Mouse (Mus musculus) spleen, adult 12 weeks (tissue): ENCODE data around the gene Pknox1.
"Not testable (repeated sequence)": the region's sequence is repeated elsewhere in the genome, so short reads cannot be mapped to it uniquely, and the experiment has no call there.

Experiments used
- DNase-seq: peaks from one replicate; pipeline ENCODE4 v3.0.0; 2022; ENCODE audit warnings: low spot score

Pknox1 gene

DNA sequence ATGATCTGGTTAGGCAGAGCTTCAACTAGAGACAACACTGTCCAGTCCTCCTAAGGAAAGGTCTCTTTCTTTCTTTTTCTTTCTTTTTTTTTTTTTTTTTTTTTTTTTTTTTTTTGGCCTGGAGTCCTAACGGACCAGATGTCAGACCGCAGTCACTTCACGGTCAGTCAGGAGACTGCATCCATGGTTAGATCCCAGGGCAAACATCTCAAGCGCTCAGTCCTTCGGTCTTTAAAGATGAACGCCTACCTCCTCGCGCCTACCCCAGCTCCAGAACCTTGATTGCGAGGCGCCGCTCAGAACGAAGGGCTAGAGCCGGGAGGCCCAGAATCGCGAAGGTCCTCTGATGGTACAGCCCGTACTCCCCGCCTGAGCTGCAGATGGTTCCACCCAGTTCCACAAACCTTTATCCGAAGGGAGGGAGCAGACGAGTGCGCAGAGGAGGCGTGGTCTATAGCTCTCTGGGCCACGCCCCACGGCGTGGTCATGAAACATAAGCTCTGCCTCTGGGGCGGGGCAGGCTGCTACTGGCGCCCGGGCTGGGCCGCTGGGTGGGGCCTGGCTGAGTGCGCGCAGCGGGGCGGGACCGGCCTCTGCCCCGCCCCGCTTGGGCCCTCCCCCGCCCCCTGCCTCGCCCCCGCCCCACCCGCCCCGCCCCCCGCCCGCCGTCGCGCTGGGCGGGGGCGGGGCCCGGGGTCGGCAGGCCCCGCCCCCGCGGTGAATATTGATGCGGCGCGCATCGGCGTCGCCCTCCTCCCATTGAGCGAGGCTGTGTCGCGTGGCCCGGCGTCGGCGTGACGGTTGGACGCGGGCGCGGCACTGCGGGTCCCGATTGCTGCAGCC, at the start of gene Pknox1:
Gene Pknox1 (plus strand): TSS at position 720 of the 843 bp plus-strand sequence.
- peak; percentile 98 for DNase-seq

GRCm38 (mm10) chr17:31519344-31519945, 45.1 kb upstream of the Pknox1 start:
- DNase-seq: no peak

GRCm38 (mm10) chr17:31519946-31520838, 44.3 kb upstream of the Pknox1 start, which contains the start of the genes Wdr4 and Ndufv3:
Gene Wdr4 (minus strand): TSS chr17:31519980.
Gene Ndufv3 (plus strand): TSS chr17:31520115.
- peak; percentile 96 for DNase-seq

- DNase-seq: no peak
Observed at GRCm38 (mm10) chr17:31520895-31521294, 43.6 kb upstream of the Pknox1 start.

- no peak for DNase-seq
Observed at GRCm38 (mm10) chr17:31521948-31522347, 42.6 kb upstream of the Pknox1 start.

GRCm38 (mm10) chr17:31525114-31525513, 39.4 kb upstream of the Pknox1 start:
- no peak for DNase-seq

GRCm38 (mm10) chr17:31525816-31526215, 38.7 kb upstream of the Pknox1 start:
- DNase-seq: no peak

DNA sequence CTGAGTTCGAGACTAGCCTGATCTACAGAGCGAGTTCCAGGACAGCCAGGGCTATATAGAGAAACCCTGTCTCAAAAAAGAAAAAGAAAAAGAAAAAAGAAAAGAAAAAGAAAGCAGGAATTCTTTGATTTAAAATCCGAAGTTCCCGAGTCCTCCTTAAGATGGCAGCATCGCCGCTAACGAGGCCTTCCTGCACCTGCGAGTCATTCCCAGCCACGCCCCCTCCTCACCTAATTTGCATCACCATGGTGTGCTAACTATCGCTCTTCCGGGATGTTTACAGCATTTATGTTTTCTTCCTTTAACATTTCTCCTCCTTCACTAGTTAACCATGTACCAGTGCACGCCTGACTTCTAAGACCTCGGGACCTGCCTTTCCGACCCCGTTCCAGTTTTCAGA, 35.2 kb upstream of the Pknox1 start:
- DNase-seq: no peak

DNA sequence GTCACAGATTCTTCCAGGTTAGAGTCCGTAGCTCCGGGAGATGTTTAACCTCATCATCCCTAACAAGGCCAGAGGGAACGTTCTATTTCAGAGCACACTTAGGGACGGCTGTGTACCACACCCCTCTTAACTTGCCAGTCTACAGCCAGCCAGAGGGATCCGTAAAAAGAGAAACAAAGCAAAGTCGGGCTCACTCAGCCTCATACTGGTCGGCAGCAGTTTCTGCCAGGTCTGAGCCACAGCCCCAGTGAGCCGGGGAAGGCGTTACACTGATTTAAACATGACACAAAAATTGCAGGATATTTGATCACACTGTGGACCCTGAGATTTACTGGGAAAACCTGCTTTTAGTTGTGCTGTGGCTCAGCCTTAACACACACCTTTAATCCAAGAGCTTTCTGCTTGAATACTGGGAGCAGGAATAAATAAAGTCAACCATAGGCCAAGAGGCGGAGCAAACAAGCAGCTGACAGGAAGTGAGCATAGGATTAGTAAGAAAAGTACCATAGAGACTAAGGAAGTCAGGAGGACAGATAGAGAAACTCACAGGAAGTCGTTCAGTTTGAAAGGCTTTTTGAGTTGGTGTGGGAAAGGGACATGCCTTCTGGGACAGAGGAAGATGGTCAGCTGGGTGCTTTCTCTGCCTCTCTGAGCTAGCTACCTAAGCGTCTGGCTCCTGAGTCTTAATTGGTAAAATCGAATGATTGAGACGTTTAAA, 32.9 kb upstream of the Pknox1 start:
- DNase-seq: no peak

DNA sequence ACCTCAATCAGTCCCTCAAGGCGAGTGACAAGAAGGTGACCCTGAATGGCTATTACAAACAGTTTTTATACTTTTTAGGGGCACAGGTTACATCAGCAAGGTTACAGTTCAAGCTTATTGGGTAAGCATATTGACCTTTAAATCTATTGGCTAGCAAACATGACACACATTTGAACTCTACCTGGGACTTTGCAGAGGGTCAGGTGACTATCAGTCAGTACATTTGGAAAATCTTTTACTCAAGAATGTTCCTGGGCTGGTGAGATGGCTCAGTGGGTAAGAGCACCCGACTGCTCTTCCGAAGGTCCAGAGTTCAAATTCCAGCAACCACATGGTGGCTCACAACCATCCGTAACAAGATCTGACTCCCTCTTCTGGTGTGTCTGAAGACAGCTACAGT, 32.2 kb upstream of the Pknox1 start:
- DNase-seq: not testable (repeated sequence)

GRCm38 (mm10) chr17:31535358-31535757, 29.2 kb upstream of the Pknox1 start:
- no peak for DNase-seq

DNA sequence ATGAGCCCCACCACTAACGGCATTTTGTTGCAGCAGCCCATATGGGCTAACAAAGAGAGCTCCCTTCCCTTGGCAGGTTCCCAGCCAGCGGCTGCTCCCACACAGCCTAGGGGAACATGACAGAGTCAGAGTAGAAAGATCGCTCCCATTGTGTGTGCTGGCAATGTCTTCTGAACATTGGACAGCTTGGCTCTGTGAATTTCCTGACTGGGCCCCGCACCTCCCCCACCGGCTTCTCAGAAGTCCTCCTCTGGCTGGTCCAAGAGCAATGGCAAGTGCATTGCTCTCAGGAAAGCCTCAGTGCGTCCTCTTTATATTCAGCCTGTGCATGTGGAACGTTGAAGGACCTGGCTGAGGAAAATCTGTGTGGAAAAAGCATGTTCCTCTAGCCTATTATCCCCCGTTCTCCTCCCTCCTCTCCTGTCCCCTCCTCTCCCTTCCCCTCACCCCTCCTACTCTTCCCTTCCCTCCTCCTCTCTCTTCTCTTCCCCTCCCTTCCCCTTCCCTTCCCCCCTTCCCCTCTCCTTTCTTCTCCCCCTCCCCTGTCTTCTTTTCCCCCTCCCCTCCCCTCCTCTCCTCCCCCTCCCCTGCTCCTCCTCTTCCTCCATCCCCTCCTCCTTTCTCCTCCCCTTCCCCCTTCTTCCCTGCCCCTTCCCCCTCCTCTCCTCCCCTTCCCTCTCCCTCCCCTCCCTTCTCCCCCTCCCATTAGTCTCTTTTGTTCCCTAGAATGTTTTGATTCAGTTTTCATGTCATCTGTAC, 28.5 kb upstream of the Pknox1 start:
- no peak for DNase-seq

DNA sequence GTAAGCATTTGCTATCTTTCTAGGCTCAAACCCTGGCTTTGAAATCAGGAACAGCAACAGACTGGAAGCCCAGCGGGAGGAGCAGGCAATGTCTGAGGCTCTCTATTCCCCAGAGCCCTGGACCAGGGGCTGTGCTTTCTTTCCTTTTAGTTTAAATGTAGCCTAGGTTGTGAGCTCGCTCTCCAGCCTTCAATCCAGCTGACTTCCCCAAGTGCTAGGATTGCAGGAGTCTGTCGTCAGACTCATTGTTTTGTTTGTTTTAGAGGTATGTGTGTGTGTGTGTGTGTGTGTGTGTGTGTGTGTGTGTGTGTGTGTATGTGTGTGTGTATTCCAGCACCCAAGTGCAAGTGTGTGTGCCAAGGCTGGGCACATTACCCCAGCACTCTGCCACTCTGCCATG, 24.4 kb upstream of the Pknox1 start:
- no peak for DNase-seq

DNA sequence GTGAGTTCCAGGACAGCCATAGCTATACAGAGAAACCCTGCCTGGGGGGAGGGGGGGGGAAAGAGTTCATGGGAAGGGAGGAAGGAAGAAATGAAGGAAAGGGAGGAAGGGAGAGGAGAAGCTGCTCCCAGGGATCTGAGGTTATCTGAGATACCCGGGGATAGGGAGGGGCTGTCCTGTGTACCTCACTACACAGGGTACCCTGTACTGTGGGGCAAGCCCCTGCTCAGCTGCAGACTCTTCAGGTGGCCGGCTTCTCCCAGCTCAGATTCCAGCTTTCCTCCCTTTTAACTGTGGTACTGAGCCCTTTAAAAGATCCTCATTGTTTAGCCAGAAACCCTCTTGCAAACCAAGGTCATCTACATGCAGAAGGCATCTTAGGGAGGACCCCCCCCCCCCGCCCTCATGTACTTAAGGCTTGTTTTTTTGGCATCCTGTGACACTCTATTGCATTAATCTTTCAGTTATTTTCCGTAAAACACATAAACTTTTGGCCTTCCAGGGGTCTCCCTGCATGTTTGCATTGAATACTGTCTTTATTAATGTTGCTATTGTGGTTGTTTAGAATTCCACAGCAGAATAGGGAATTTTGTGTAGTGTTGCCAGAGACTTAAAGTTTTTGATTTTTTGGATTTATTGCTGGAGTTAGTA, 23.6 kb upstream of the Pknox1 start:
- no peak for DNase-seq

GRCm38 (mm10) chr17:31541460-31541831, 23.1 kb upstream of the Pknox1 start:
- no peak for DNase-seq

DNA sequence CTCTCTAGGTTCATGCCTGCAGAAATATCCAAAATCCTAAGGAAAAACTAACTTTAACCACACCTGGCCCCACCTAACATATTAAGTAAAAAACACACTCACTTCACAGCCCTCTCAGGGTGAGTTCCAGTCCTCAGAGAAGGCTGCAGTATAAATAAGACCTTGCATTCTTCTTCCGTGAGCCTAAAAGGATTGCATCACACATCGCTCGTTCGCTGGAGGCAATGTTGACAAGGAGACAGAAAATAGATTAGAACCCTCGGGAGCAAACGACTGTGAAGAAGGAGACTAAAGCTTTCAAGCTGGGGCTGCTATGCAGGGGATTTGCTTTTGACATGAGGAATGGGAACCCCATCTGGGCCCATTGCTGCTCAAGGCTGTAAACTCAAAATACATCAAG, 21.0 kb upstream of the Pknox1 start:
- no peak for DNase-seq

- DNase-seq: no peak
Observed at GRCm38 (mm10) chr17:31546444-31547196, 17.9 kb upstream of the Pknox1 start.

DNA sequence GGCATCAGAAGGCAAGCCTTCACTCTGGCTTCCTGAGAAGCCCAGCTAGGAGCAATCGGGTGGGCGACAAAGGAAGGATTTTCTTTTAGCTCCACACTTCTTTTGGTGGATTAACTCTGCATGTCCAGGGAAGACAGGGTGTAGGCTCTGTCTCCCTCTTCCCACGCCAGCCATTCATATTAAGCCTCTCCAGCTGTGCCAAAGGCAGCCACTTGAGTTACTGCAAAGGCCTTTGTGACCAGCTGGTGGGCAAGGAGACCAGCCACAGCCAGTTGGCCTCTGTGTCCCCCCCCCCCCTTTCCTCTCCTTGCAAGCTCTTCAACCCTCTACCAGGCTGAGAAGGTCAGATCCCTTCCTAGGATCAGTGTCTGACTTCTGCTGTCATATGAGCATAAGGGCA, 16.6 kb upstream of the Pknox1 start:
- DNase-seq: no peak

DNA sequence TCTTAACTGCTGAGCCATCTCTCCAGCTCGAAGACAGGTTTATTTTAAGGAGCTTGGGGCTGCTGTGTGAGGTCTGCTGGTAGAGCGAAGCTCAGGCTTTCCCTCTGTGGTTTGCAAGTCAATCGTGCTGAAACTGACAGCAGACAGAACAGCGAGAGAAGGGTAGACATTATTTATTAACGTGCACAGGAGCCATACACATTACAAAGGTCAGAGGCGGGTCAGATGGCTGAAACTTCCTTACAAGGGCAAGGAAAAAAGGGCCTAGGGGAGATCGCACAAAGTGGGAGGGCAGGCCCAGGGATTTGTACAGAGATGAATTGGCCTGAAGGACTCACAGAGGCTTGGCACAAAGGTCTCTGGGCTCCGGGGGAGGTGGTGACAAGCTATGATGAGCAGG, 15.1 kb upstream of the Pknox1 start:
- no peak for DNase-seq

GRCm38 (mm10) chr17:31552601-31553000, 11.9 kb upstream of the Pknox1 start:
- not testable (repeated sequence) for DNase-seq
